Mouse (Mus musculus): ENCODE data around the gene Hydin.
"Not testable (repeated sequence)": the region's sequence is repeated elsewhere in the genome, so short reads cannot be mapped to it uniquely, and the experiment has no call there.

Hydin gene

GRCm38 (mm10) chr8:110454466-110454865 lies 187.7 kb downstream of the Hydin start:
- peak in 1 of 2 experiments; percentile 21 for DNase-seq

GRCm38 (mm10) chr8:110457424-110457823 lies 190.6 kb downstream of the Hydin start:
- DNase-seq = no peak

GRCm38 (mm10) chr8:110462627-110463208 lies 195.9 kb downstream of the Hydin start:
- no peak for DNase-seq

- DNase-seq = no peak
Observed at GRCm38 (mm10) chr8:110463773-110464460, 197.1 kb downstream of the Hydin start.

GRCm38 (mm10) chr8:110465606-110466005 lies 198.8 kb downstream of the Hydin start:
- DNase-seq = no peak

GRCm38 (mm10) chr8:110477256-110477655 lies 210.5 kb downstream of the Hydin start:
- no peak for DNase-seq

- peak; percentile 19 to 37 for DNase-seq
Observed at GRCm38 (mm10) chr8:110478576-110478975, 211.8 kb downstream of the Hydin start.

- no peak for DNase-seq
Observed at GRCm38 (mm10) chr8:110479401-110479800, 212.6 kb downstream of the Hydin start.

- no peak for DNase-seq
Observed at GRCm38 (mm10) chr8:110482275-110482674, 215.5 kb downstream of the Hydin start.

GRCm38 (mm10) chr8:110485234-110485633 lies 218.5 kb downstream of the Hydin start:
- no peak for DNase-seq

GRCm38 (mm10) chr8:110486020-110486419 lies 219.2 kb downstream of the Hydin start:
- DNase-seq = no peak

- no peak for DNase-seq
Observed at GRCm38 (mm10) chr8:110487644-110488043, 220.9 kb downstream of the Hydin start.

- DNase-seq = no peak
Observed at GRCm38 (mm10) chr8:110489344-110489743, 222.6 kb downstream of the Hydin start.

- no peak for DNase-seq
Observed at GRCm38 (mm10) chr8:110491118-110491517, 224.3 kb downstream of the Hydin start.

GRCm38 (mm10) chr8:110496286-110496685 lies 229.5 kb downstream of the Hydin start:
- no peak for DNase-seq

GRCm38 (mm10) chr8:110500253-110500652 lies 233.5 kb downstream of the Hydin start:
- no peak for DNase-seq

- no peak for DNase-seq
Observed at GRCm38 (mm10) chr8:110500661-110501060, 233.9 kb downstream of the Hydin start.

- no peak for DNase-seq
Observed at GRCm38 (mm10) chr8:110501330-110501729, 234.6 kb downstream of the Hydin start.

GRCm38 (mm10) chr8:110502880-110503279 lies 236.1 kb downstream of the Hydin start:
- DNase-seq = no peak

GRCm38 (mm10) chr8:110508766-110509165 lies 242.0 kb downstream of the Hydin start:
- no peak for DNase-seq

- no peak for DNase-seq
Observed at GRCm38 (mm10) chr8:110519790-110520189, 253.0 kb downstream of the Hydin start.

- no peak for DNase-seq
Observed at GRCm38 (mm10) chr8:110521851-110522250, 255.1 kb downstream of the Hydin start.

- not testable (repeated sequence) for DNase-seq
Observed at GRCm38 (mm10) chr8:110522495-110522894, 255.7 kb downstream of the Hydin start.

GRCm38 (mm10) chr8:110522985-110523384 lies 256.2 kb downstream of the Hydin start:
- no peak for DNase-seq

GRCm38 (mm10) chr8:110525229-110525628 lies 258.5 kb downstream of the Hydin start:
- DNase-seq = peak in 1 of 2 experiments; percentile 2

All from kidney, adult 8-10 months (tissue).